Mouse (Mus musculus) stomach, postnatal 0 days (tissue): ENCODE measurements around the gene Cmip.

Source experiments
- CTCF ChIP-seq: IDR thresholded peaks from 2 replicates; pipeline ENCODE4 v1.5.1; 2016; ENCODE audit warnings: antibody characterized with exemption, low read depth, mild to moderate bottlenecking, moderate library complexity
- EP300 ChIP-seq: optimal IDR thresholded peaks from 2 replicates; pipeline ENCODE3; 2016; ENCODE audit warnings: antibody characterized with exemption

DNA sequence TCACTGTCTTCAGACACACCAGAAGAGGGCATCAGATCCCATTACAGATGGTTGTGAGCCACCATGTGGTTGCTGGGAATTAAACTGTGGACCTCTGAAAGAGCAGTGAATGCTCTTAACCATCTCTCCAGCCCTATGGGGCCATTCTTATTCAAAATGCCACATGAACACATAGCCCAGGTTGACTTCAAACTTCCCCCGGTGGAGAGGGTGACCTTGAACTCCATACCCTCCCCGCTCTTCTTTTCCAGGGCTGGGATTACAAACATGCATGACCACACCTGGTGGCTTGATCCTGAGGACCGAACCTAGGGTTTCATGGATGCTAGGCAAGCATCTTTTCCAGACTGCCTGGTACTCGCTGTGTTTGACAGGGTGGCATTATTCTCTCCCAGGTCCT is 20.3 kb upstream of the Cmip start:
- TF ChIP-seq CTCF (no peak), EP300 (no peak)
